Mouse (Mus musculus) ES-E14 (cell line): Measurements from ENCODE around the gene Ube2b.

Source experiments
- CHD2 ChIP-seq: IDR thresholded peaks from 2 replicates; pipeline ENCODE4 v1.6.1; 2014; ENCODE audit warnings: mild to moderate bottlenecking, low read depth, low read length, inconsistent platforms
- HCFC1 ChIP-seq: IDR thresholded peaks from 2 replicates; pipeline ENCODE4 v1.6.1; 2012; ENCODE audit warnings: low read length, inconsistent platforms, borderline replicate concordance; ENCODE audit not compliant: insufficient read depth
- MAFK ChIP-seq: IDR thresholded peaks from 2 replicates; pipeline ENCODE4 v1.6.1; 2014; ENCODE audit warnings: mild to moderate bottlenecking, low read depth, low read length, inconsistent platforms; ENCODE audit not compliant: insufficient read depth
- ZC3H11A ChIP-seq: IDR thresholded peaks from 2 replicates; pipeline ENCODE4 v1.6.1; 2012; ENCODE audit warnings: low read depth, mild to moderate bottlenecking, inconsistent platforms, low read length, borderline replicate concordance
- ZNF384 ChIP-seq: IDR thresholded peaks from 2 replicates; pipeline ENCODE4 v1.6.1; 2012; ENCODE audit warnings: low read depth, low read length, inconsistent platforms

GRCm38 (mm10) chr11:52002842-52003504 lies 2.4 kb upstream of the Ube2b start:
- TF ChIP-seq ZC3H11A (no peak), MAFK (no peak), ZNF384 (peak; percentile 95), CHD2 (no peak), HCFC1 (no peak)
